Mouse (Mus musculus) heart, adult 2 months (tissue): Measurements from ENCODE around the gene Slc4a3. TPM values are rescaled to one million over a fixed set of nuclear protein-coding genes. Genes with fewer than 3 reads are reported as not detected.

ENCODE experiments used
- DNase-seq, 2 experiments: peaks; one replicate each; pipeline ENCODE4 v3.0.0; 2021
- H3K27ac ChIP-seq: fragments of 200-600 bp; 2 replicates; pipeline ENCODE4 v1.8.1; 2022
- H3K27me3 ChIP-seq: fragments of 200-500 bp; 2 replicates; pipeline ENCODE4 v1.6.1; 2012; ENCODE audit warnings: mild to moderate bottlenecking, low read length, inconsistent platforms, mixed read lengths; ENCODE audit not compliant: control insufficient read depth, insufficient read depth
- H3K36me3 ChIP-seq: fragments of 200-500 bp; 2 replicates; pipeline ENCODE4 v1.6.1; 2012; ENCODE audit warnings: low read length, inconsistent platforms; ENCODE audit not compliant: control insufficient read depth, insufficient read depth
- H3K4me1 ChIP-seq: fragments of 200-500 bp; 2 replicates; pipeline ENCODE4 v1.6.1; 2011; ENCODE audit warnings: low read length; ENCODE audit not compliant: control insufficient read depth, insufficient read depth
- H3K4me3 ChIP-seq: fragments of 200-600 bp; 2 replicates; pipeline ENCODE4 v1.8.1; 2022
- H3K79me2 ChIP-seq: fragments of 200-500 bp; replicated peaks from 2 replicates; pipeline ENCODE4 v1.6.1; 2012; ENCODE audit warnings: mild to moderate bottlenecking, inconsistent platforms, low read length, moderate library complexity, mixed read lengths; ENCODE audit not compliant: control insufficient read depth, insufficient read depth
- H3K9ac ChIP-seq: fragments of 200-500 bp; 2 replicates; pipeline ENCODE4 v1.6.1; 2012; ENCODE audit warnings: low read depth, mild to moderate bottlenecking, control low read depth, inconsistent platforms, low read length, mixed read lengths
- CTCF ChIP-seq: fragments of 200-600 bp; IDR thresholded peaks from 2 replicates; pipeline ENCODE4 v1.8.1; 2022; ENCODE audit warnings: antibody characterized with exemption, mild to moderate bottlenecking, moderate library complexity
- EP300 ChIP-seq: fragments of 200-500 bp; IDR thresholded peaks from 2 replicates; pipeline ENCODE4 v1.6.1; 2011; ENCODE audit warnings: low read depth, low read length, control low read depth; ENCODE audit not compliant: insufficient read depth
- POLR2A ChIP-seq: fragments of 200-500 bp; IDR thresholded peaks from 2 replicates; pipeline ENCODE4 v1.6.1; 2011; ENCODE audit warnings: mild to moderate bottlenecking, low read depth, low read length, control low read depth; ENCODE audit not compliant: insufficient read depth
- WGBS: fragments of 180-500 bp; shearing (Covaris S2); methylation state at CpG from one replicate; pipeline ENCODE4 v1.1.7; 2018; 5-methylcytosine and 5-hydroxymethylcytosine counted together
- intact Hi-C: fragments of 180-260 bp; cut with DNase I; formaldehyde crosslinking; loops from one replicate; pipeline ENCODE4 v1.15.1; 2025
- polyA plus RNA-seq: library from polyadenylated mRNA; depleted of rRNA; stranded (reverse); fragments of >200 nt; gene quantifications from 2 replicates; pipeline ENCODE4 v1.2.3, GENCODE M21; 2012
- total RNA-seq, 2 experiments: library from RNA; stranded (reverse); gene quantifications; 2 replicates each; pipeline ENCODE4 v1.2.3; 2021

The Slc4a3 gene
- total and polyA plus RNA-seq, 3 experiments: 182 to 300 (median 241) TPM

- 50% methylated on average over 3 of the region's 3 CpGs for WGBS
- TF ChIP-seq CTCF: no peak
- no peak for TF ChIP-seq EP300
- no peak for TF ChIP-seq POLR2A
- no peaks in the 10 kb centered on the region for H3K27me3 ChIP-seq
- H3K4me1 ChIP-seq: peaks cover 4% of the 10 kb centered on the region
- peak in 1 of 2 experiments; percentile 27 for DNase-seq
- H3K36me3 ChIP-seq: no peaks in the 10 kb centered on the region
- H3K9ac ChIP-seq: no peak overlapping the region
- intact Hi-C loops: loop anchor here (2.0 to 5.0 kb wide), 4 partner anchors 34 to 254 kb away; no protein-coding TSS in a partner anchor
- no peaks in the 10 kb centered on the region for H3K79me2 ChIP-seq
- no peak overlapping the region for H3K4me3 ChIP-seq
- peak overlapping the region; percentile 51 for H3K27ac ChIP-seq
These were observed 49.9 kb downstream of the Slc4a3 start for GRCm38 (mm10) chr1:75595930-75596329.

GRCm38 (mm10) chr1:75596906-75597305, 50.8 kb downstream of the Slc4a3 start:
- intact Hi-C loops: loop anchor here (2.0 to 5.0 kb wide), 4 partner anchors 35 to 255 kb away; no protein-coding TSS in a partner anchor
- TF ChIP-seq CTCF: peak; percentile 64
- 0 out of 2 replicates have a peak, but pooled peaks have one; percentile 24 for TF ChIP-seq EP300
- no peak for TF ChIP-seq POLR2A
- H3K27me3 ChIP-seq: no peaks in the 10 kb centered on the region
- WGBS: 48% methylated on average over 2 of the region's 2 CpGs
- H3K4me1 ChIP-seq: peaks cover 4% of the 10 kb centered on the region
- no peaks in the 10 kb centered on the region for H3K36me3 ChIP-seq
- H3K79me2 ChIP-seq: no peaks in the 10 kb centered on the region
- DNase-seq: peak; percentile 38 to 67
- H3K9ac ChIP-seq: no peak overlapping the region
- peak overlapping the region; percentile 51 for H3K27ac ChIP-seq
- H3K4me3 ChIP-seq: no peak overlapping the region

- no peaks in the 10 kb centered on the region for H3K79me2 ChIP-seq
- DNase-seq: peak in 1 of 2 experiments; percentile 50
- no peaks in the 10 kb centered on the region for H3K36me3 ChIP-seq
- H3K9ac ChIP-seq: no peak overlapping the region
- TF ChIP-seq POLR2A: no peak
- TF ChIP-seq CTCF: peak; percentile 98; the same call in 1 of the 2 replicates
- no peak overlapping the region; the same call in 1 of the 2 replicates for H3K27ac ChIP-seq
- intact Hi-C loops: loop anchor here (2.0 to 5.0 kb wide), 4 partner anchors 35 to 255 kb away; no protein-coding TSS in a partner anchor
- H3K27me3 ChIP-seq: no peaks in the 10 kb centered on the region
- peaks cover 4% of the 10 kb centered on the region for H3K4me1 ChIP-seq
- H3K4me3 ChIP-seq: no peak overlapping the region
These were observed 51.6 kb downstream of the Slc4a3 start for GRCm38 (mm10) chr1:75597622-75598021.

GRCm38 (mm10) chr1:75601738-75602137, 55.7 kb downstream of the Slc4a3 start:
- Histone ChIP-seq H3K36me3 (no peaks in the 10 kb centered on the region), H3K4me3 (no peak overlapping the region), H3K27me3 (no peaks in the 10 kb centered on the region), H3K4me1 (no peaks in the 10 kb centered on the region), H3K27ac (no peak overlapping the region), H3K9ac (no peak overlapping the region), H3K79me2 (no peaks in the 10 kb centered on the region)
- WGBS: 40% methylated on average over 11 of the region's 12 CpGs
- no peak for TF ChIP-seq POLR2A
- TF ChIP-seq EP300: no peak
- TF ChIP-seq CTCF: no peak
- intact Hi-C loops: no loop called here
- no peak for DNase-seq

- H3K79me2 ChIP-seq: no peaks in the 10 kb centered on the region
- H3K4me1 ChIP-seq: no peaks in the 10 kb centered on the region
- H3K9ac ChIP-seq: no peak overlapping the region
- intact Hi-C loops: no loop called here
- TF ChIP-seq EP300 (no peak), CTCF (no peak), POLR2A (no peak)
- WGBS: 84% methylated on average over 7 of the region's 7 CpGs
- no peak overlapping the region for H3K4me3 ChIP-seq
- no peaks in the 10 kb centered on the region for H3K36me3 ChIP-seq
- H3K27ac ChIP-seq: no peak overlapping the region
- H3K27me3 ChIP-seq: 0 out of 2 replicates have a peak, but pooled peaks cover 1% of the 10 kb centered on the region
- no peak for DNase-seq
These were observed 57.5 kb downstream of the Slc4a3 start for GRCm38 (mm10) chr1:75603584-75603983.

- H3K4me3 ChIP-seq: no peak overlapping the region
- H3K36me3 ChIP-seq: no peaks in the 10 kb centered on the region
These were observed 62.2 kb downstream of the Slc4a3 start for GRCm38 (mm10) chr1:75608225-75608624.

More at GRCm38 (mm10) chr1:75608225-75608624, 62.2 kb downstream of the Slc4a3 start:
- H3K79me2 ChIP-seq: no peaks in the 10 kb centered on the region
- TF ChIP-seq CTCF (no peak), EP300 (no peak), POLR2A (no peak)
- 91% methylated on average over 7 of the region's 7 CpGs for WGBS
- no peak for DNase-seq
- no peaks in the 10 kb centered on the region for H3K4me1 ChIP-seq
- no peak overlapping the region for H3K27ac ChIP-seq
- intact Hi-C loops: no loop called here
- 0 out of 2 replicates have a peak, but pooled peaks cover 1% of the 10 kb centered on the region for H3K27me3 ChIP-seq
- no peak overlapping the region for H3K9ac ChIP-seq
